ENCODE assay signal across 8 mouse cellular contexts in genomic region chr1:175625990-175626692, GRCm38 (mm10). TPM values are rescaled to one million over a fixed set of nuclear protein-coding genes. Genes with fewer than 3 reads are reported as not detected.
DNase-seq lines count a peak whose midpoint lies in the region; ATAC-seq and TF ChIP-seq lines count a peak whose summit lies in the region.

No protein-coding gene starts in this region.

- H3K36me3 ChIP-seq in kidney, embryonic 14.5 days (ENCODE audit: control insufficient read depth, insufficient read depth, low read length): 0 out of 2 replicates have a peak, but pooled peaks cover 2% of the 10 kb centered on the region
- H3K36me3 ChIP-seq in G1E (replicated peaks): peaks cover 20% of the 10 kb centered on the region
- H3K36me3 ChIP-seq in erythroblast, embryonic 14.5 days (ENCODE audit: control insufficient read depth): peaks cover 6% of the 10 kb centered on the region
- H3K36me3 ChIP-seq in intestine, embryonic 15.5 days: no peaks in the 10 kb centered on the region

- H3K4me1 ChIP-seq in kidney, embryonic 14.5 days (ENCODE audit: control insufficient read depth, insufficient read depth, low read length): peaks cover 7% of the 10 kb centered on the region; the same call in 1 of the 2 replicates
- peaks cover 38% of the 10 kb centered on the region for H3K4me1 ChIP-seq in G1E (ENCODE audit: insufficient read depth, low read depth, low read length)
- H3K4me1 ChIP-seq in erythroblast, embryonic 14.5 days (ENCODE audit: control insufficient read depth): peaks cover 22% of the 10 kb centered on the region
- peaks cover 2% of the 10 kb centered on the region; the same call in 1 of the 2 replicates for H3K4me1 ChIP-seq in intestine, embryonic 15.5 days (replicated peaks)

- no peak overlapping the region for H3K27ac ChIP-seq in kidney, embryonic 14.5 days (ENCODE audit: low read depth, low read length)
- peak overlapping the region; percentile 41; the same call in 1 of the 2 replicates for H3K27ac ChIP-seq in intestine, embryonic 15.5 days

- H3K27me3 ChIP-seq in kidney, embryonic 14.5 days (ENCODE audit: control insufficient read depth, insufficient read depth, low read length): no peaks in the 10 kb centered on the region
- no peaks in the 10 kb centered on the region for H3K27me3 ChIP-seq in G1E (ENCODE audit: insufficient read depth, low read length)
- H3K27me3 ChIP-seq in erythroblast, embryonic 14.5 days (ENCODE audit: control insufficient read depth): no peaks in the 10 kb centered on the region
- H3K27me3 ChIP-seq in intestine, embryonic 15.5 days (replicated peaks): no peaks in the 10 kb centered on the region

- no peaks in the 10 kb centered on the region for H3K9me3 ChIP-seq in kidney, embryonic 14.5 days (ENCODE audit: control insufficient read depth, low read length)
- H3K9me3 ChIP-seq in G1E (replicated peaks): no peaks in the 10 kb centered on the region
- no peaks in the 10 kb centered on the region for H3K9me3 ChIP-seq in erythroblast, embryonic 14.5 days (ENCODE audit: control insufficient read depth, low read length)
- H3K9me3 ChIP-seq in intestine, embryonic 15.5 days: no peaks in the 10 kb centered on the region

- no peak for DNase-seq in kidney, adult 11 months
- DNase-seq in G1E (ENCODE audit: low spot score): no peak
- DNase-seq in lung, postnatal 14 days: peak; percentile 13
- peak; percentile 58 to 67 for DNase-seq in spleen, postnatal 36 days (ENCODE audit: low spot score in 2 of 2)
- no peak for DNase-seq in adrenal gland, adult 8-10 months

- H3K4me3 ChIP-seq in kidney, embryonic 14.5 days (ENCODE audit: low read length): peak overlapping the region; percentile 84
- H3K4me3 ChIP-seq in G1E (ENCODE audit: low read depth, low read length): peak overlapping the region; percentile 97; the same call in 1 of the 2 replicates
- peak overlapping the region; percentile 94 for H3K4me3 ChIP-seq in erythroblast, embryonic 14.5 days (replicated peaks)
- H3K4me3 ChIP-seq in intestine, embryonic 15.5 days (replicated peaks): peak overlapping the region; percentile 67

- H3K4me2 ChIP-seq in kidney, embryonic 14.5 days (replicated peaks; ENCODE audit: low read depth, low read length): peak overlapping the region; percentile 48
- peak overlapping the region; percentile 54 for H3K4me2 ChIP-seq in intestine, embryonic 15.5 days (replicated peaks)

- ATAC-seq in kidney, embryonic 14.5 days (ENCODE audit: low FRiP score, low TSS enrichment): peak; percentile 37; the same call in 1 of the 2 replicates
- no peak for ATAC-seq in G1E (ENCODE audit: extremely low read depth, insufficient number of reproducible peaks, low FRiP score, poor library complexity, severe bottlenecking)
- ATAC-seq in intestine, embryonic 15.5 days: peak; percentile 61

- no peak overlapping the region for H3K9ac ChIP-seq in kidney, embryonic 14.5 days (ENCODE audit: low read depth, low read length)
- no peak overlapping the region for H3K9ac ChIP-seq in intestine, embryonic 15.5 days

- TF ChIP-seq CTCF in G1E (IDR thresholded peaks at IDR 0.05; ENCODE audit: low read depth, low read length): no peak

- 82% methylated on average over 1 of the region's 1 CpGs for WGBS in kidney, embryonic 14.5 days
- 72% methylated on average over 1 of the region's 1 CpGs for WGBS in intestine, embryonic 15.5 days

RNA-seq across cellular contexts. Expression of gene Fh1, which starts 0.7 kb away (rescaled TPM):
- 116 and 140 TPM in 2 replicates for polyA plus RNA-seq in kidney, embryonic 14.5 days (2014; fragmentation: Nextera tagmentation; extraction: Ambion mirVana)
- 38.9 and 47.1 TPM in 2 replicates for total RNA-seq in G1E (2014; fragmentation: Nextera tagmentation)
- 160 and 162 TPM in 2 replicates for total RNA-seq in G1E (2017)
- 20.8 and 22.8 TPM in 2 replicates for polyA plus RNA-seq in G1E (2012)
- polyA plus RNA-seq in erythroblast, embryonic 14.5 days (2012): 1.0 and 1.2 TPM in 2 replicates
- polyA plus RNA-seq in intestine, embryonic 15.5 days (2015; fragmentation: Nextera tagmentation; extraction: Ambion mirVana): 155 and 163 TPM in 2 replicates
- total RNA-seq in adrenal gland, adult 8-10 months (2022): 100 to 1,000 TPM; 106 to 187 (median 148) TPM

RNA-seq across cellular contexts. Expression of gene Kmo, which starts 6.0 kb away (rescaled TPM):
- polyA plus RNA-seq in kidney, embryonic 14.5 days (2014; fragmentation: Nextera tagmentation; extraction: Ambion mirVana): not detected in 2 replicates
- total RNA-seq in G1E (2014; fragmentation: Nextera tagmentation): not detected in 2 replicates
- total RNA-seq in G1E (2017): 0.17 TPM in 1 of 2 replicates, not detected in the other
- polyA plus RNA-seq in G1E (2012): not detected in 2 replicates
- polyA plus RNA-seq in erythroblast, embryonic 14.5 days (2012): 0.01 TPM in 1 of 2 replicates, not detected in the other
- polyA plus RNA-seq in intestine, embryonic 15.5 days (2015; fragmentation: Nextera tagmentation; extraction: Ambion mirVana): 0.66 and 0.75 TPM in 2 replicates
- 1 to 10 TPM in 3 of 4 experiments, under 1 TPM in 1; 0.32 to 1.6 (median 1.1) TPM for total RNA-seq in adrenal gland, adult 8-10 months (2022)

Comparison
In these comparisons a context has a peak if more than half of its experiments do, and no peak if none do; other contexts are left out.
1. DNase-seq: peak in lung, postnatal 14 days (single experiment) and spleen, postnatal 36 days (2 of 2); none in kidney, adult 11 months (single experiment), G1E (single experiment) and adrenal gland, adult 8-10 months (single experiment).
2. Peak in every context shown above with its lines, with median percentiles within 50 percentile points of each other: H3K4me3 ChIP-seq.